Mouse (Mus musculus) heart, adult 11 months (tissue): ENCODE data around the gene Gm17349.

Experiments used
- DNase-seq: peaks from one replicate; pipeline ENCODE4 v3.0.0; 2022

The Gm17349 gene

GRCm38 (mm10) chr15:99698533-99699085, 6.7 kb downstream of the Gm17349 start:
- DNase-seq = peak; percentile 92

DNA sequence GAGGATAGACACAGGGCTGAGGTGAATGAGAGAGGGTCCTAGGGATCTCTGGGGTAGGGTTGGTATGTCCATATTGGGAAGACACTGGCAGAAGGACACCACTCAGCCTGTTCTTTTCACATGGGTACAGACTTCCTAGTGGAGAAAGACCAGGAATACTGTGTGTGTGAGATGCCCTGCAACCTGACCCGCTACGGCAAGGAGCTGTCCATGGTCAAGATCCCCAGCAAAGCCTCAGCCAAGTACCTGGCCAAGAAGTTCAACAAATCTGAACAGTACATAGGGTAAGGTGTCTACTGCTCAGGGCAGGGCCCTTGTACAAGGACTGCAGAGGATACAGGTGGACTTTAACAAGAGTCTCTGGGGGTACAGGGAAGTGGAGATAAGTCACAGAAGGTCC, 8.0 kb downstream of the Gm17349 start:
- peak; percentile 64 for DNase-seq

DNA sequence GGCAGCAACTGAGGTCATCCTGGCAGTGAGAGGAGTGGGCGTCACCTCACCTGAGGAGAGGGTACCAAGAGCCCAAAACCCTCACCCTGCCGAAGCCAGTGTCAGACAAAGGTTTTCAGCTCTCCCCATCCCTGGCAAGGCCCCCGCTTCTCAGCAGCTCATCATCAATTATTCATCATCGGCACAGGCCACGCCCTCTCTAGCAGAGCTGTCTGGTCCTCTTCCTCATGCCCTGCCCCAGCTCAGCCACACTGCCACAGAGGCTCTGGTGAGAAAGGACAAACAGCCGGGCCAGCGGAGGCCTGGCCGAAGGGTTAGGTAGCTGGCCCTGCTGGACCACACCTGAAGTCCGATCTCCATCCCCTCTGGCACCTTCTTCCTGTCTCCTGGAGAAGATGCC, 13.3 kb downstream of the Gm17349 start:
- DNase-seq = no peak

DNA sequence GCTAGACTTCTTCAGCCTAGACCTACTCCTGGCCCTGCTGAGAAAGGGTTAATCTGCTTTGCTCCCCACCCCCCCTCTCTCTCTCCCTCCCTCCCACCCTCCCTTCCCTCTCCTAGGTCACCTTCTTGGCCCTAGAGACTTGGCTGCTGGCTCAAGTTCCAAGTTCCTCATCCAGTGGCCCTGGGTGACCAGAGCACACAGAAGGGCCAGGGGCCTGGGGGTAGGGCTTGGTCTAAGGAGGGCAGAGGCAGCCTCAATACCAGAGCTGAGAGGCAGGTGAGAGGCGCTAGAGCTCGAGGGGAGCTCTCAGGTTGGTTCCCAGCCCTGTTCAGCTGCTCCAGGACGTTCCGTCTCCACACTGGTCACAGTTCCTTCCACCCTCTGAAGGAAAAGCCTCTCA, 14.4 kb downstream of the Gm17349 start:
- no peak for DNase-seq

DNA sequence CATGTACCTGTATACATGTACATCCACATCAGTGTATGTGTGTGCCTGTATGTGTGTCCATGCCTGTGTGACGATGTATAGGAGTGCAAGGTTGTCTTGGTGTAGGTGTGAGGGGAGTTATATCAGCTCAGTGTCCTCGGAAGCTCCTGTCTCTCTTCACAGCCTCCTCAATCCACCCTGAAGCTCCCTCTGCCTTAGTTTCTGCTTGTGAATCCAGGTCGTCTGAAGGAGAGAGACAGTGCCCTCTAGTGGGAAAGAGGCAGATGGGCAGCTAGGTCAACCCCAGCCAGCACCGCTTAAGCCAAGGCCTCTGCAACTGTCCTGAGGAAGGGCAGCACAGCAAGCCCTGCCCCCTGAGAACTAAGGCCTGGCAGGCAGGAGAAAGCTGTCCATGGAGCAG, 16.6 kb downstream of the Gm17349 start:
- DNase-seq = peak; percentile 94

DNA sequence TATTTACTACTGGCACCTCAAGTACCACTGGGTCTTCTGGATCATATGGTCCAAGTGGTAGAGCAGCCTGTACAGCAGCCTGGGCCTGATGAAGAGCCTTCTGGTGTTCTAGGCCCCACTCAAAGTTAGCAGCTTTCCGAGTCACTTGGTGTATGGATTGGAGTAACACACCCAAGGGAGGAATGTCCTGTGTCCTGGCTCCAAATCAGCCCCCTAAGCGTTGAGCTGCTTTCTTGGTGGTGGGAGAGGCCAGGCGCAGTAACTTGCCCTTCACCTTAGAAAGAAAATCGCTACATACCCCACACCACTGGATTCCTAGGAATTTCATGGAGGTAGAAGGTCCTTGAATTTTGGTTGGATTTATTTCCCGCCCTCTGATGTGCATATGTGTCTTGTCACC, 21.1 kb downstream of the Gm17349 start:
- no peak for DNase-seq

DNA sequence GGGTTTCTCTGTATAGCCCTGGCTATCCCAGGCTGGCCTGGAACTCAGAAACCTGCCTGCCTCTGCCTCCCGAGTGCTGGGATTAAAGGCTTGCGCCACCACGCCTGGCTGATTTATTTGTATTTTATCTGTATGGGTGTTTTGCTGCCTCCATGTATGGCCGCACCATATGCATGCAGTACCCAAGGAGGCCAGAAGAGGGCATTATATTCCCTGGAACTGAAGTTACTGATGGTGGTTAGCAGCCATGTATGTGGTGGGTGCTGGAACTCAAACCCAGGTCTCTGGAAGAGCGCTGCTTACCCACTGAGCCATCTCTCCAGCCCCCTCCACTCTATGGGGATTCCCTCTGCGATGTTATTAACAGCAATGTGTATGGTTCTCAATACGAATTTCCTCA, 22.4 kb downstream of the Gm17349 start:
- DNase-seq = no peak

- no peak for DNase-seq
These were observed 26.3 kb downstream of the Gm17349 start for GRCm38 (mm10) chr15:99679008-99679407.

- no peak for DNase-seq
These were observed 27.1 kb downstream of the Gm17349 start for GRCm38 (mm10) chr15:99678063-99678800.

DNA sequence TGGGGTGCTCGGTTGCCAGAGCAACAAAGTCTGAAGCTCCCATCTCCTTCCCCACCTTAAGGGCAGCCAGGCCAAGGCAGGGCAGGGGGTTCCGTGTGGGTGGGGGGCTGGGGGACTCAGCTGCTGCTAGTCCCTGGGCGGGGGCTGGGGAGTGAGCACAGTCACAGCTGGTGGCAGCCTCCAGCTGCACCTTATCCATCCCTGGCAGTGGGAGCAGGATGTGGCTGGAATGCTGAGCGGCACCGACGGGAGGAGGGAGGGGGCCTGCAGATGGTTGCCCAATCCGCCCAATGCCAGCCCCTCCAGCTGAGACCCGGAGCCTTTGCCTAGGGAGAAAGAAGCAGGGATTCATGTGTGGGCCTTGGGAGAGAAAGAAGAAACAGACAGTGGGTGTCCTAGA, 28.2 kb downstream of the Gm17349 start:
- no peak for DNase-seq

GRCm38 (mm10) chr15:99674866-99675265, 30.4 kb downstream of the Gm17349 start:
- no peak for DNase-seq

DNA sequence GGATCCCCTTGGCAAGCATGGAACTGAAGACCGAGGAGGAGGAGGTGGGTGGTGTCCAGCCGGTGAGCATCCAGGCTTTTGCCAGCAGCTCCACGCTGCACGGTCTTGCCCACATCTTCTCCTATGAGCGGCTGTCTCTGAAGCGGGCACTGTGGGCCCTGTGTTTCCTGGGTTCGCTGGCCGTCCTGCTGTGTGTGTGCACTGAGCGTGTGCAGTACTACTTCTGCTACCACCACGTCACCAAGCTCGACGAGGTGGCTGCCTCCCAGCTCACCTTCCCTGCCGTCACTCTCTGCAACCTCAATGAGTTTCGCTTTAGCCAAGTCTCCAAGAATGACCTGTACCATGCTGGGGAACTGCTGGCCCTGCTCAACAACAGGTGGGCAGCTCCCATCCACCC, 33.5 kb downstream of the Gm17349 start:
- DNase-seq = no peak

- no peak for DNase-seq
These were observed 34.2 kb downstream of the Gm17349 start for GRCm38 (mm10) chr15:99670964-99671670.

- peak; percentile 95 for DNase-seq
These were observed 35.0 kb downstream of the Gm17349 start, which contains the start of gene Asic1 for GRCm38 (mm10) chr15:99670154-99670821. Gene Asic1 (plus strand): TSS chr15:99670368.

DNA sequence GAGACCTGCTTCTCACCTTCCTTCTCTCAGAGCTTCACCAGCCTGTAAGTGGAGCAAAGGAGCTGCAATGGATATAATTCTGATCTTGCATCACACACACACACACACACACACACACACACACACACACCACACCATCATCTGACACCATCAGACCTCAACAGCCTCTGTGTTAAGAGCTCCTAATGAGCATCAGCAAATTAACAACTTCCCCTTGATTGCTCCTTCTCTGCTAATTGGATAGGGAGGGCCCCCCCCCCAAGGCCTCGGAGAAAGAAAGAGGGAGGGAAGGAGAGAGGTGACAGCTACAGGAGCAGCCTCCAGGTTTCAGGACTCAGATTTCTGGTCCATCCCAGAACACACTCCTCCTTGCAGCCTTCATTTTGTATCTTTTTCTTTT, 35.9 kb downstream of the Gm17349 start:
- DNase-seq = no peak

GRCm38 (mm10) chr15:99668881-99669280, 36.4 kb downstream of the Gm17349 start:
- DNase-seq = peak; percentile 93

- no peak for DNase-seq
These were observed 37.7 kb downstream of the Gm17349 start for GRCm38 (mm10) chr15:99667544-99667943.

DNA sequence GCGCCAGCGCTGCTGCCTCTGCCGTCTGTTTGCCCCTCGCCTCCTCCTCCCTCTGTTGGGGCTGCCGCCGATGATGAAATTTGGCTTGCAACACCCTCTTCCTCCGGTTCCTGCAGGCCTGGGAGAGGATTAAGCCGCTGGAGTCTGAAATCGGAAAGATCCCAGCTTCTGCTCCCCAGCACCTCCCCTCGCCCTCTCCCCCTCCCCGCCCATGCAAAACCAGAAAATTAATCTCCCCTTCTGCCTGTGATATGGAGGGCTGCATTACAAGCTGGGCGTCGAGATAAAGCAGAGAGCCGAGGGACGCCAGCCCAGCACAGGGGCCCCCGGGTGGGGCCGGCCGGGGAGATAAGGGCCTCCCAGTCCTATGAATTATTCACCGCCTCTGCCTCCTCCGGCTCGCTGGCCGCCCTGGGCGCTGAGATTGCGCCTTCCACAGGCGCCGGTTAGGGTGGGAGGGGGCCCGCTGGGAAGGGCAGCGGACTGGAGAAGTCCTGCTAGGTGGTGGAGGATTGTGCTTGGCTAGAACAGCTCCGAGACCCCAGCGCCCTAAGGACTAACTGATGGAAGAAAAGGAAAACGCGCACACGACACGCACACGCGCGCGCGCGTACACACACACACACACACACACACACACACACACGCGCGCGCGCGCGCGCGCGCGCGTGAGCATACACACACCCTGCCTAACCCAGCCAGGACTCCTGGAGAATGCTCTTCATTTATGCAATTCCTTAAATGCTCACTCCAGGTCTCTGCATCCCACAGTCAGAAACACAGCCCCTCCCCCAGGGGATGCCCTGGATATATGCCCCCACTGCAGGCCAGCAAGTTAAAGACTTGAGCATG, 40.5 kb downstream of the Gm17349 start:
- peak; percentile 96 for DNase-seq

DNA sequence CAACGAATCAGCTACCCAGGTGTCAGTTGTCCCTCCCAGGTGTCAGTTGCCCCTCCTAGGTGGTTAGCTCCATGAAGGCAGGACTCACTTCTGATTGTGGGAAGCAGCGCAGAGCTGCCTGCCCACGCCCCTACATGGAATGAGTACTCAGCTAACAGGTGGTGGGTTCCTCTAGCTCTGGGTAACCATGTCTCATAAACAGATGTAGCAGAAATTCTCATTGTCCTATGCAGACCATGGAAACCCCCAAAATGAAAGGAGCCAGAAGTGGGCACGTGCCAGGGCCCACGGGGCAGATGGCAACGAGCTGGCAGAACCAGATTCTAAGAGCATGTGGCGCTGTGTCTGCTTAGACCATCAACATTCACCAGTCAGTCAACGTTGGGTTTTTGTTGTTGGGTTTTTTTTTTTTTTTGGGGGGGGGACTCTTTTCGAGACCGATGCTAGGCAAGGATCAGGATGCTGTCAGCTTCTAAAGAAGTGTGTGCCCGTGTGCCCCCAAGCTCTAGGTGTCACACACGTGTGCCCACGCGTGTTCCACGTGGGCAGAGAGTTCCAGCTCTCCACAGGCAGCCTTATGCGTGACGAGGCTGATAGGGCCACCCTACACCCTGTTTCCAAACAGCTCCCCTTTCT, 41.2 kb downstream of the Gm17349 start:
- no peak for DNase-seq

DNA sequence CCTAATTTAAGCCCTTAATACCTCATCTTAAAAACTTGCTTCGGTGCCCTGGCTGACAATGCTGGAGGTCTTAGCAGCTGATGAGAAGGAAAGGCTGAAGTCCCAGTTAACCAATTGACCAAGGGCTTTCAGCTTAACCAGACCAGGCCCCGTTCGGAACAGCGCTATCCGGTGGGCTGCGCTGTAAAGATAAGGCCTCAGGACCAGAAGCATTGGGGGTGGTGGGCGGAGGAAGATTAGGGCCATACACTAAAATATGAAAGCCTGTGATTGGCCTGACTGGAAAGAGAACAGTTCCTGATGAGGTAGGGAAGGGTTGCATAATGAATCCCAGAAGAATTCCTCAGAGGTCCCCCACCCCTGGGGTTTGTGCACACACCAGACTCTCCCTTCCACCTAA, 42.9 kb downstream of the Gm17349 start:
- no peak for DNase-seq

- DNase-seq = no peak
These were observed 44.0 kb downstream of the Gm17349 start for GRCm38 (mm10) chr15:99661121-99661830.
